Mouse (Mus musculus) regulatory T cell (primary cell): Measurements from ENCODE around the gene Kcnd1.

Experiments
- in situ Hi-C: fragments of 300-600 bp; cut with MboI, MseI; formaldehyde crosslinking; loops from one replicate; pipeline ENCODE4 v1.15.1; 2025; ENCODE audit warnings: high pct_unique_total_duplicates

The Kcnd1 gene

GRCm38 (mm10) chrX:7854578-7854977 lies 32.5 kb downstream of the Kcnd1 start:
- in situ Hi-C loops = no loop called here

GRCm38 (mm10) chrX:7859191-7859753 lies 37.2 kb downstream of the Kcnd1 start:
- in situ Hi-C loops = no loop called here

GRCm38 (mm10) chrX:7863181-7863580 lies 41.1 kb downstream of the Kcnd1 start:
- in situ Hi-C loops = no loop called here

GRCm38 (mm10) chrX:7864551-7864950 lies 42.5 kb downstream of the Kcnd1 start:
- in situ Hi-C loops = no loop called here

GRCm38 (mm10) chrX:7865343-7865742 lies 43.3 kb downstream of the Kcnd1 start:
- in situ Hi-C loops = no loop called here

GRCm38 (mm10) chrX:7865786-7866185 lies 43.7 kb downstream of the Kcnd1 start:
- in situ Hi-C loops = no loop called here

GRCm38 (mm10) chrX:7867141-7867540 lies 45.1 kb downstream of the Kcnd1 start:
- in situ Hi-C loops = no loop called here

GRCm38 (mm10) chrX:7868506-7868905 lies 46.4 kb downstream of the Kcnd1 start:
- in situ Hi-C loops = no loop called here

GRCm38 (mm10) chrX:7869826-7870225 lies 47.7 kb downstream of the Kcnd1 start:
- in situ Hi-C loops = no loop called here

GRCm38 (mm10) chrX:7878007-7878419 lies 55.9 kb downstream of the Kcnd1 start, which contains the start of gene Pim2:
Pim2 (plus strand) TSS chrX:7878262.
- in situ Hi-C loops = no loop called here

GRCm38 (mm10) chrX:7878495-7878894 lies 56.4 kb downstream of the Kcnd1 start:
- in situ Hi-C loops = no loop called here

- in situ Hi-C loops = no loop called here
Measured at GRCm38 (mm10) chrX:7879819-7880218, 57.7 kb downstream of the Kcnd1 start.

- in situ Hi-C loops = no loop called here
Measured at GRCm38 (mm10) chrX:7883841-7884567, 61.9 kb downstream of the Kcnd1 start, which contains the start of gene Slc35a2. Slc35a2 (plus strand) TSS chrX:7884028.
